Mouse (Mus musculus) liver, embryonic 18 days (tissue): ENCODE data around the gene Ano8. TPM values are rescaled to one million over a fixed set of nuclear protein-coding genes. Genes with fewer than 3 reads are reported as not detected.

Source experiments
- polyA plus RNA-seq: library from polyadenylated mRNA; depleted of rRNA; stranded (reverse); fragments of >200 nt; gene quantifications from 2 replicates; pipeline ENCODE4 v1.2.3, GENCODE M21; 2012; rRNA removed

The Ano8 gene
- polyA plus RNA-seq = 1.9 and 2.2 TPM in 2 replicates

GRCm38 (mm10) chr8:71485142-71486135 lies at the start of gene Ano8:
Gene Ano8, minus strand, starts transcription at chr8:71485963.

GRCm38 (mm10) chr8:71525226-71526050 lies 39.7 kb upstream of the Ano8 start, which contains the start of gene Ccdc194:
Gene Ccdc194, minus strand, starts transcription at chr8:71525711.

GRCm38 (mm10) chr8:71511644-71512043 lies 25.9 kb upstream of the Ano8 start, which contains the start of gene Plvap:
Gene Plvap, minus strand, starts transcription at chr8:71511752.

GRCm38 (mm10) chr8:71487691-71488445 lies 2.1 kb upstream of the Ano8 start, which contains the start of gene Gtpbp3:
Gene Gtpbp3, plus strand, starts transcription at chr8:71488103.

GRCm38 (mm10) chr8:71468916-71469315 lies 16.8 kb downstream of the Ano8 start, which contains the start of gene Dda1:
Gene Dda1, plus strand, starts transcription at chr8:71469199.

GRCm38 (mm10) chr8:71464513-71465500 lies 21.0 kb downstream of the Ano8 start, which contains the start of gene Mrpl34:
Gene Mrpl34, plus strand, starts transcription at chr8:71464959.

GRCm38 (mm10) chr8:71463188-71464033 lies 22.4 kb downstream of the Ano8 start, which contains the start of gene Abhd8:
Gene Abhd8, minus strand, starts transcription at chr8:71463655.

Other genes with a start within 250 kb of the Ano8 start
- gene Myo9b, start 213.2 kb downstream of the Ano8 start, polyA plus RNA-seq = 5.8 and 6.5 TPM in 2 replicates
- gene Haus8, start 213.0 kb downstream of the Ano8 start, polyA plus RNA-seq = 11.7 and 13.0 TPM in 2 replicates
- 58.7 and 64.8 TPM in 2 replicates for gene Use1, start 119.1 kb downstream of the Ano8 start, polyA plus RNA-seq
- gene Ocel1, start 114.7 kb downstream of the Ano8 start, polyA plus RNA-seq = 3.7 and 3.9 TPM in 2 replicates
- 41.6 and 43.5 TPM in 2 replicates for gene Nr2f6, start 104.0 kb downstream of the Ano8 start, polyA plus RNA-seq
- gene Ushbp1, start 90.2 kb downstream of the Ano8 start, polyA plus RNA-seq = 7.7 and 10.4 TPM in 2 replicates
- gene Babam1, start 89.1 kb downstream of the Ano8 start, polyA plus RNA-seq = 52.9 and 54.8 TPM in 2 replicates
- gene Ankle1, start 80.0 kb downstream of the Ano8 start, polyA plus RNA-seq = 20.7 and 26.6 TPM in 2 replicates
- gene Abhd8, start 22.3 kb downstream of the Ano8 start, polyA plus RNA-seq = 5.5 and 5.9 TPM in 2 replicates
- gene Mrpl34, start 21.0 kb downstream of the Ano8 start, polyA plus RNA-seq = 40.1 and 49.6 TPM in 2 replicates
- 20.9 and 21.3 TPM in 2 replicates for gene Dda1, start 16.8 kb downstream of the Ano8 start, polyA plus RNA-seq
- gene Gtpbp3, start 2.1 kb upstream of the Ano8 start, polyA plus RNA-seq = 7.7 and 9.4 TPM in 2 replicates
- gene Plvap, start 25.8 kb upstream of the Ano8 start, polyA plus RNA-seq = 22.0 and 24.1 TPM in 2 replicates
- 0.16 and 0.24 TPM in 2 replicates for gene Ccdc194, start 39.7 kb upstream of the Ano8 start, polyA plus RNA-seq
- gene Bst2, start 51.5 kb upstream of the Ano8 start, polyA plus RNA-seq = 137 and 184 TPM in 2 replicates
- 46.5 and 48.2 TPM in 2 replicates for gene Mvb12a, start 57.0 kb upstream of the Ano8 start, polyA plus RNA-seq
- 0.49 and 0.64 TPM in 2 replicates for gene Tmem221, start 72.9 kb upstream of the Ano8 start, polyA plus RNA-seq
- not detected in 2 replicates for gene Nxnl1, start 80.6 kb upstream of the Ano8 start, polyA plus RNA-seq
- 6.8 and 7.5 TPM in 2 replicates for gene Slc27a1, start 82.9 kb upstream of the Ano8 start, polyA plus RNA-seq
- gene Pgls, start 106.2 kb upstream of the Ano8 start, polyA plus RNA-seq = 63.9 and 74.3 TPM in 2 replicates
- 5.4 and 6.2 TPM in 2 replicates for gene Fam129c, start 111.7 kb upstream of the Ano8 start, polyA plus RNA-seq
- 49.9 and 57.5 TPM in 2 replicates for gene Colgalt1, start 125.0 kb upstream of the Ano8 start, polyA plus RNA-seq
- gene Unc13a, start 185.8 kb upstream of the Ano8 start, polyA plus RNA-seq = 0.29 and 0.43 TPM in 2 replicates
- 5.2 and 6.9 TPM in 2 replicates for gene Jak3, start 190.3 kb upstream of the Ano8 start, polyA plus RNA-seq
- gene Insl3, start 203.3 kb upstream of the Ano8 start, polyA plus RNA-seq = 2.1 and 2.4 TPM in 2 replicates
- 2.1 and 2.2 TPM in 2 replicates for gene B3gnt3, start 215.8 kb upstream of the Ano8 start, polyA plus RNA-seq
- 22.6 and 26.5 TPM in 2 replicates for gene Fcho1, start 239.8 kb upstream of the Ano8 start, polyA plus RNA-seq